Mouse (Mus musculus): ENCODE measurements around the gene Olfr1295.

The Olfr1295 gene

DNA sequence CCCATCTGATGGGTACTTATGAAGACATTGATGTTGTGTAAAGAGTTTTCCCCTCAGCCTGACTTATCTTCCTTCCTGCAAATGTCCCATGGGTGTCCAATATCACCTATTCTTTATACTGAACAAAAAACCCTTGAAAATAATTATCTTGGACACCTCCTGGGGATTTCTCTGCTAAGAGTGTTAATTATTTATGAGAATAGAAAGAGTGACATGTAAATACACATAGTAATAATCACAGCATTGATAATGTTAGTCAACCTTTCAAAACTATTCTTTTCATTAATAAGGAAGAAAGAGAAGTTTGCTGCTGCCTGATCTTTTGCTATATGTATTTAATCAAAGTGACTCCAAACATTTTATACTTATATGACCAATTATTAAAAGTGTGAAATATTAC, at the start of gene Olfr1295:
Olfr1295 (minus strand) TSS at position 101 of the 400 bp plus-strand sequence.
- no peak for DNase-seq

DNA sequence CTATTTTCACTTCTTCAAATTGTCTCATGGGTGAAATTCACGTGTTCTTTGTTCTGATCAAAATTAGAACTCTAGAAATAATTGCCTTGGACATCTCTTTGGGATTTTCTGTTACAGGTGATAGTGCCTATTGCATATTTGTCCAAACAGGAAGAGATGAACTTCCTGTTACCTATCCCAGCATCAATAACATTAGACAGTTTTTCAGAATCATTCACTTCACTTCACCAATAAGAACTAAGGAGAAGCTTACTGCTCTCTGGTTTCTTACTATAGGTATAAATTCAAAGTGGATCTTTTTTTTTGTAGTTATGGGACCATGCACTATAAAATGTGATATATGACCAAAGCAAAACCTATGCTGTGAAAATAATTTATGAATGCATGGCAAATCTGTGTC, 29.3 kb downstream of the Olfr1295 start, which contains the start of gene Olfr1294:
Olfr1294 (minus strand) TSS at position 101 of the 400 bp plus-strand sequence.
- DNase-seq: no peak

DNA sequence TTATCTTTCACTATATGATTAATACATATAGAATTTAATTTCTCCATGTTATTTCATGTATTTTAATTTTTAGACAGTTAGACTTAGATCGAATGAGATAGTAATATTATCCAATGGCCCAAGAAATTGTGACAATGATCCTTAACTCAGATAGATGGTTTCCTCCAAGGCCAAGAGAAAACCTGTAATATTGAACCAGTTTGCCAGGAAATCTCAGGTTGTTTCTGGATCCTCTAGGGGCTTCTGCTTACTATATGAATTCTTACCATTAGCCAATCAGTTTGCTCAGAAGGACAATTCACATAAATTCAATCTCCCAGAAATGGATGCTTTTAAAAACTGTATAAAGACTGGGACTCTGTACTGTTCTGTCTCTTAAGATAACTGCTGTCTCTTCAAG, 44.6 kb downstream of the Olfr1295 start, which contains the start of gene Olfr1293-ps:
Olfr1293-ps (plus strand) TSS at position 301 of the 400 bp plus-strand sequence.
- no peak for DNase-seq

- DNase-seq: no peak
These were observed 52.0 kb downstream of the Olfr1295 start for GRCm38 (mm10) chr2:111517451-111517850.

Measured in cerebellum, adult 18-20 months (tissue).